Mouse (Mus musculus) activated CD4-positive, CD25-positive, alpha-beta regulatory T cell, adult 4 months (primary cell): ENCODE data around the gene Mast3. TPM values are rescaled to one million over a fixed set of nuclear protein-coding genes. Genes with fewer than 3 reads are reported as not detected.
A peak's percentile ranks its signal among the peaks of the same experiment; 100 is the strongest.

Source experiments
- ATAC-seq: one replicate; pipeline ENCODE4 v1.8.0; 2017
- polyA plus RNA-seq, 2 experiments: library from polyadenylated mRNA; unstranded; fragments of 100-300 nt; shearing (Covaris generic); gene quantifications; one replicate each; pipeline ENCODE4 v1.2.1; 2017

The Mast3 gene
- polyA plus RNA-seq = 10 to 100 TPM; 19.0 to 19.4 TPM

DNA sequence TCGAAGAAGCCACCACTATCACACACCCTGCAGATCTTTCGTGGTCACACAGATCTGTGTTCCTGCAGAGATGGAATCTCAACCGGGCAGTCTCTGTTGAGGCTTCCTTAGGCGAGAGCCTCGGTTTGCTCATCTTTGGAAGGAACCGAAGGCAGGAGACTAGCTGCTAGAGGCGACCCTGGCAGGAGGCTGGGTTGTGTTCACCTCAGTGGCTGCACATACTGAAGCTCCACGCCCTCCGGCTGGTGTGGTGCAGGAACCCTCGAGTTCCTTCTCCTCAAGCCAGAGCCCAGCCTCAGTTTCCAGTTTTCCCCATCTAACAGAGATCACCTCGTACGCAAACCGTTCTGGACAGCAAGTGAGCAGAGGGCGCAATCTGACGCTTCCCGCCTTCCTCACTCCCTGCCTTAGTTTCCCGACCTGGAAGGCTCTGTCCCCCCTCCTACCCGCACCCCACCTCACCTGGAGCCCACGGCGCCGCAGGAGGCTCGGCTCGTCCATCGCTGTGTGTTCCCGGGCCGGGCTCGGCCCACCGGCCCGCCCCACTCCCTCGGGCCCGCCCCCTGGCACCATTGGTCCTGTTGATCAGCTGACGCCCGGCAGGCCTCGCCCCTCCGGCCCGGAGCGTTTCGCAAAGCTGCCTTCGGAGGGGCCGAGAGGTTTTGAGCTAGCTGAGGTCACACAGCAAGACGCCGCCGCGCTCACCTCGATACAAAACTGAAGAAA is at the start of gene Mast3:
TSS of gene Mast3 (minus strand) at position 574 of the 726 bp plus-strand sequence.
- ATAC-seq = peak; percentile 36

- ATAC-seq = no peak
These were observed 49.0 kb upstream of the Mast3 start for GRCm38 (mm10) chr8:70853863-70854262.

- ATAC-seq = no peak
These were observed 47.9 kb upstream of the Mast3 start for GRCm38 (mm10) chr8:70852595-70853231.

GRCm38 (mm10) chr8:70851837-70852236 is 47.0 kb upstream of the Mast3 start:
- ATAC-seq = no peak

GRCm38 (mm10) chr8:70850947-70851346 is 46.1 kb upstream of the Mast3 start:
- no peak for ATAC-seq

- no peak for ATAC-seq
These were observed 45.4 kb upstream of the Mast3 start for GRCm38 (mm10) chr8:70850132-70850845.

DNA sequence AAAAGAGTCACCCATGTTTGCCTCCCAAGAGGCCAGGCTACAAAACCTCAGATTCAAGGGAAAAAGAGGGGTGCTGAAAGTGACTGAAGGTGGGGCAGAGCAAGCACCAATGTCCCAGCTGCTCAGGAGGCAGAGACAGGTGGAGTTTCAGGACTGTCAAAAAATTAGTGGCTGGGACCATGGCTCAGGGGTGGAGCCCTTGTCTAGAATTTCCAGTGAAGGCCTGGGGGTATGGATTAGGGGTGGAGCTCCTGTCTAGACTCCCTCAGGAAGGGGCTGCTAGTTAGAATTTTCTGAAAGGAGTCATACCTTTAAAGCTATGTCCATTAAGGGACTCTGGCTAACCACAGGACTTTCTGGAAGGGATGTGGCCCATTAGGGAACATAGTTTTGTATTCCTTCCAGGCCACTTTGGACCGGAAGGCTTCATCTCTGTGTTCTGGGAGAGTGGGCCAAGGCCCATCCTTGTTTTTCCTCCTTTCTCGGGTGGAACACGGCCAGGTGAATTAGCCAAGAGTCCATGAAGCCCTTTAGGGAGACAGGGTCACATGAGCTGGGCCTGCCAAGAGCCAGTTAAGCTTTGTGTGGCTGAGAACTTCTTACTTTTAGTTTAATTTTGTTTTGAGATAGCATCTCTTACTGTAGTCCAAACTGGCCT is 44.6 kb upstream of the Mast3 start:
- ATAC-seq = no peak

DNA sequence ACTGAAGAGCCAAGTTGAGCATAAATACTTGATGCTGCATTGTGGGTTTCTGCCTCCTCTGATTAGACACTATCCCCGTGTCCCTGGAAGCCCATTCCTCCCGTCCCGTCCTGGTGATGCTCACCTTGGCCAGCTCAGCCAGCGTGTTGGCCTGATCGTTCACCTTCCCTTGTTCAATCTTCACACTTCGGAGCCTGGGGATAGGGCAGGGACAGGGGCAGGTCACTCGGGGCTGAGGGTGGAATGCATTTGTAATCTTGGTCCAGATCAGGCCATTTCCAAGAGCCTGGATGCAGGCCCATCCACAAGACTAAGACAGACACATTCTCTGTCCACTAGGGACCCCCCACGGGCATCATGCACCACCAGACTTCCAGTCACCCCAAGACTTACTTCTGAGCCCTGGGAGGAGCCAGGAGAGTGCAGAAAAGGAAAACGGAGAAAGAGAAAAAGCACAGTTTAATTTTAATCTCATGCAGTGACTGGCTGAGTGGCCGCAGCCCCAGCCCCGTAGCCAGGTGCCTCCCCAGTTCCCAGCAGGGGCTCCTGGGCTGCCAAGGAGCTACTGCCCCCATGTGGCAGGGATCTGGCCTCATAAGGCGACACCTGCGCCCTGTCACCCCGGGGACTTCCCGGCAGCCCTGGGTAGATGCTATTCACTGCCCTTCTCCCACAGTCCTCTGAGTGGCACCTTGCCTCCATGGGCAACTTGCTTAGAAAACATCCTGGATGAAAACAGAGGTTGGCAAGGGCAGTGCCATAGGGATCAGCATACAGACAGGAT is 41.7 kb upstream of the Mast3 start:
- peak; percentile 28 for ATAC-seq

- no peak for ATAC-seq
These were observed 40.3 kb upstream of the Mast3 start for GRCm38 (mm10) chr8:70845108-70845507.

GRCm38 (mm10) chr8:70844523-70844922 is 39.7 kb upstream of the Mast3 start:
- ATAC-seq = peak; percentile 27

GRCm38 (mm10) chr8:70843941-70844340 is 39.1 kb upstream of the Mast3 start:
- no peak for ATAC-seq

GRCm38 (mm10) chr8:70843214-70843773 is 38.4 kb upstream of the Mast3 start:
- ATAC-seq = no peak

GRCm38 (mm10) chr8:70842484-70842883 is 37.6 kb upstream of the Mast3 start:
- no peak for ATAC-seq

- ATAC-seq = no peak
These were observed 36.6 kb upstream of the Mast3 start for GRCm38 (mm10) chr8:70841147-70842072.

DNA sequence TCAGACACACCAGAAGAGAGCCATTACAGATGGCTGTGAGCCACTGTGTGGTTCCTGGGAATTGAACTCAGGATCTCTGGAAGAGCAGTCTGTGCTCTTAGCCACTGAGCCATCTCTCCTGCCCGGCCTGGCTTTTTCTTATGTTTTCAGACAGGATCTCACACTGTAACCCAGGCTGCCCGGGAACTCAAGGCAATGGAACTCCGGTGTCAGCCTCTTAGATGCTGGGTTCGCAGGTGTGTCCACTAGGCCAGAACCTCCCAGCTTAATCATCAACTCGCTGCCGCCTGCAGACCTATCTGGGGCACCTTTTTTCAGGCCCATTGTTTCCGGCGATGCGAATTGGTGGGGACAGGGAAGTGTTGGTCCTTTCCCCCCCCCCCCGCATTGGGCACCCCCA is 35.7 kb upstream of the Mast3 start:
- ATAC-seq = no peak

GRCm38 (mm10) chr8:70839408-70840351 is 34.8 kb upstream of the Mast3 start, which contains the start of gene Arrdc2:
TSS of gene Arrdc2 (minus strand) at chr8:70839720.
- ATAC-seq = peak; percentile 88

GRCm38 (mm10) chr8:70838654-70839407 is 34.0 kb upstream of the Mast3 start:
- ATAC-seq = peak; percentile 11

- ATAC-seq = no peak
These were observed 31.8 kb upstream of the Mast3 start for GRCm38 (mm10) chr8:70836666-70837065.

GRCm38 (mm10) chr8:70834071-70834470 is 29.2 kb upstream of the Mast3 start:
- no peak for ATAC-seq
